Mouse (Mus musculus) MEL (cell line): ENCODE measurements at regions not wholly inside any gene's neighbourhood (a gene's known extent, or its start where the extent isn't known, plus 50 kb on each side); places are given as distances from the start of the nearest gene placed in this dataset.

ENCODE experiments used
- DNase-seq: peaks from one replicate; pipeline ENCODE4 v3.0.0; 2011; ENCODE audit warnings: low read depth, low spot score
- H3K27ac ChIP-seq: 2 replicates; pipeline ENCODE4 v1.5.1; 2012; ENCODE audit warnings: low read depth, mild to moderate bottlenecking, control low read depth, low read length, moderate library complexity; ENCODE audit not compliant: control insufficient read depth
- H3K27me3 ChIP-seq, 2 experiments: fragments of 150-350 bp in 1 of 2; sonication (generic) in 1 of 2; 2 replicates each; pipeline ENCODE4 v1.6.1; 2012; ENCODE audit warnings: low read length in 2 of 2, mild to moderate bottlenecking in 2 of 2, improper control_type of control experiment in 1 of 2, moderate library complexity in 1 of 2; ENCODE audit not compliant: insufficient read depth in 2 of 2, control insufficient read depth in 1 of 2
- H3K36me3 ChIP-seq, 2 experiments: 2 replicates each; pipeline ENCODE4 v1.6.1; 2012 to 2014; ENCODE audit warnings: low read length in 2 of 2, improper control_type of control experiment in 1 of 2, inconsistent platforms in 1 of 2, mild to moderate bottlenecking in 1 of 2; ENCODE audit not compliant: insufficient read depth in 2 of 2, control insufficient read depth in 1 of 2
- H3K4me1 ChIP-seq, 2 experiments: fragments of 150-350 bp in 1 of 2; sonication (generic) in 1 of 2; 2 replicates each; pipeline ENCODE4 v1.6.1; 2012; ENCODE audit warnings: low read length in 2 of 2, improper control_type of control experiment in 1 of 2, mild to moderate bottlenecking in 1 of 2; ENCODE audit not compliant: insufficient read depth in 2 of 2, control insufficient read depth in 1 of 2
- H3K4me3 ChIP-seq, 2 experiments: fragments of 150-350 bp in 1 of 2; sonication (generic) in 1 of 2; 2 replicates each; pipeline ENCODE4 v1.5.1; 2012; ENCODE audit warnings: low read depth in 2 of 2, low read length in 2 of 2, mild to moderate bottlenecking in 2 of 2, moderate library complexity in 2 of 2, control low read depth in 1 of 2, improper control_type of control experiment in 1 of 2; ENCODE audit not compliant: control insufficient read depth in 1 of 2, insufficient read depth in 1 of 2
- H3K79me2 ChIP-seq: 2 replicates; pipeline ENCODE4 v1.6.1; 2012; ENCODE audit warnings: mild to moderate bottlenecking, low read length, moderate library complexity; ENCODE audit not compliant: control insufficient read depth, poor library complexity, insufficient read depth
- H3K9ac ChIP-seq: 2 replicates; pipeline ENCODE4 v1.6.1; 2012; ENCODE audit warnings: low read depth, mild to moderate bottlenecking, control low read depth, low read length, moderate library complexity; ENCODE audit not compliant: control insufficient read depth, poor library complexity, severe bottlenecking
- H3K9me3 ChIP-seq: fragments of 150-350 bp; sonication (generic); replicated peaks from 2 replicates; pipeline ENCODE4 v1.6.1; 2012; ENCODE audit warnings: mild to moderate bottlenecking, low read length, improper control_type of control experiment, moderate library complexity; ENCODE audit not compliant: insufficient read depth
- BHLHE40 ChIP-seq: IDR thresholded peaks from 2 replicates; pipeline ENCODE4 v1.6.1; 2012; ENCODE audit warnings: low read depth, mild to moderate bottlenecking, inconsistent platforms, low read length, improper control_type of control experiment, borderline replicate concordance
- CHD1 ChIP-seq: IDR thresholded peaks from 2 replicates; pipeline ENCODE4 v1.6.1; 2012; ENCODE audit warnings: low read depth, mild to moderate bottlenecking, inconsistent platforms, low read length, improper control_type of control experiment
- ELF1 ChIP-seq: IDR thresholded peaks from 2 replicates; pipeline ENCODE4 v1.6.1; 2014; ENCODE audit warnings: low read depth, mild to moderate bottlenecking, inconsistent platforms, low read length, improper control_type of control experiment, moderate library complexity
- EP300 ChIP-seq, 2 experiments: IDR thresholded peaks; 2 replicates each; pipeline ENCODE4 v1.6.1; 2011; ENCODE audit warnings: improper control_type of control experiment in 2 of 2, low read length in 2 of 2, low read depth in 1 of 2, mild to moderate bottlenecking in 1 of 2
- GABPA ChIP-seq: IDR thresholded peaks from 2 replicates; pipeline ENCODE4 v1.6.1; 2012; ENCODE audit warnings: low read depth, mild to moderate bottlenecking, inconsistent platforms, low read length, improper control_type of control experiment, moderate library complexity
- GATA1 ChIP-seq: IDR thresholded peaks from 2 replicates; pipeline ENCODE4 v1.6.1; 2011; ENCODE audit warnings: low read depth, low read length, improper control_type of control experiment
- HCFC1 ChIP-seq: IDR thresholded peaks from 2 replicates; pipeline ENCODE4 v1.6.1; 2012; ENCODE audit warnings: low read depth, mild to moderate bottlenecking, inconsistent platforms, low read length, improper control_type of control experiment, moderate library complexity
- JUND ChIP-seq: IDR thresholded peaks from 2 replicates; pipeline ENCODE4 v1.6.1; 2011; ENCODE audit warnings: low read depth, mild to moderate bottlenecking, improper control_type of control experiment, low read length
- MAX ChIP-seq: IDR thresholded peaks from 2 replicates; pipeline ENCODE4 v1.6.1; 2011; ENCODE audit warnings: low read length, improper control_type of control experiment
- MAZ ChIP-seq: IDR thresholded peaks from 2 replicates; pipeline ENCODE4 v1.6.1; 2012; ENCODE audit warnings: low read depth, mild to moderate bottlenecking, inconsistent platforms, low read length, improper control_type of control experiment
- MEF2A ChIP-seq: IDR thresholded peaks from 2 replicates; pipeline ENCODE4 v1.6.1; 2014; ENCODE audit warnings: low read depth, mild to moderate bottlenecking, inconsistent platforms, low read length, improper control_type of control experiment; ENCODE audit not compliant: poor library complexity, insufficient replicate concordance, severe bottlenecking; ENCODE audit errors: extremely low read depth
- MYB ChIP-seq: IDR thresholded peaks from 2 replicates; pipeline ENCODE4 v1.6.1; 2011; ENCODE audit warnings: mild to moderate bottlenecking, low read depth, low read length, improper control_type of control experiment
- MYC ChIP-seq: IDR thresholded peaks from 2 replicates; pipeline ENCODE4 v1.6.1; 2011; ENCODE audit warnings: low read depth, mild to moderate bottlenecking, low read length, improper control_type of control experiment, moderate library complexity
- NELFE ChIP-seq: IDR thresholded peaks from 2 replicates; pipeline ENCODE4 v1.6.1; 2011; ENCODE audit warnings: low read depth, low read length, improper control_type of control experiment
- NRF1 ChIP-seq: IDR thresholded peaks from 2 replicates; pipeline ENCODE4 v1.6.1; 2014; ENCODE audit warnings: low read depth, mild to moderate bottlenecking, inconsistent platforms, low read length, improper control_type of control experiment, moderate library complexity; ENCODE audit not compliant: poor library complexity, insufficient read depth, severe bottlenecking
- POLR2A ChIP-seq, 2 experiments: IDR thresholded peaks; 2 replicates each; pipeline ENCODE4 v1.6.1; 2011 to 2012; ENCODE audit warnings: low read length in 2 of 2, mild to moderate bottlenecking in 2 of 2, control low read depth in 1 of 2, improper control_type of control experiment in 1 of 2, low read depth in 1 of 2, moderate library complexity in 1 of 2; ENCODE audit not compliant: control insufficient read depth in 1 of 2, insufficient read depth in 1 of 2, poor library complexity in 1 of 2
- POLR2AphosphoS5 ChIP-seq: IDR thresholded peaks from 2 replicates; pipeline ENCODE4 v1.6.1; 2012; ENCODE audit warnings: low read depth, borderline replicate concordance, mild to moderate bottlenecking, inconsistent platforms, low read length, moderate library complexity, mixed read lengths
- RAD21 ChIP-seq: IDR thresholded peaks from 2 replicates; pipeline ENCODE4 v1.6.1; 2011; ENCODE audit warnings: mild to moderate bottlenecking, low read depth, low read length, improper control_type of control experiment
- RCOR1 ChIP-seq: IDR thresholded peaks from 2 replicates; pipeline ENCODE4 v1.6.1; 2012; ENCODE audit warnings: low read depth, mild to moderate bottlenecking, inconsistent platforms, low read length, improper control_type of control experiment
- SIN3A ChIP-seq: IDR thresholded peaks from 2 replicates; pipeline ENCODE4 v1.6.1; 2012; ENCODE audit warnings: low read length, improper control_type of control experiment, inconsistent platforms
- SMC3 ChIP-seq: IDR thresholded peaks from 2 replicates; pipeline ENCODE4 v1.6.1; 2011; ENCODE audit warnings: low read depth, low read length, improper control_type of control experiment
- TBP ChIP-seq: IDR thresholded peaks from 2 replicates; pipeline ENCODE4 v1.8.0; 2011; ENCODE audit warnings: low read depth, low read length, improper control_type of control experiment
- UBTF ChIP-seq: IDR thresholded peaks from 2 replicates; pipeline ENCODE4 v1.6.1; 2012; ENCODE audit warnings: low read depth, mild to moderate bottlenecking, inconsistent platforms, low read length, improper control_type of control experiment, moderate library complexity, borderline replicate concordance; ENCODE audit not compliant: insufficient read depth
- ZKSCAN1 ChIP-seq: IDR thresholded peaks from 2 replicates; pipeline ENCODE4 v1.6.1; 2012; ENCODE audit warnings: low read depth, mild to moderate bottlenecking, inconsistent platforms, low read length, improper control_type of control experiment, moderate library complexity
- ZMIZ1 ChIP-seq: IDR thresholded peaks from 2 replicates; pipeline ENCODE4 v1.6.1; 2012; ENCODE audit warnings: low read depth, mild to moderate bottlenecking, inconsistent platforms, low read length, improper control_type of control experiment, moderate library complexity
- ZNF384 ChIP-seq: IDR thresholded peaks from 2 replicates; pipeline ENCODE4 v1.6.1; 2012; ENCODE audit warnings: low read depth, mild to moderate bottlenecking, inconsistent platforms, low read length, improper control_type of control experiment

DNA sequence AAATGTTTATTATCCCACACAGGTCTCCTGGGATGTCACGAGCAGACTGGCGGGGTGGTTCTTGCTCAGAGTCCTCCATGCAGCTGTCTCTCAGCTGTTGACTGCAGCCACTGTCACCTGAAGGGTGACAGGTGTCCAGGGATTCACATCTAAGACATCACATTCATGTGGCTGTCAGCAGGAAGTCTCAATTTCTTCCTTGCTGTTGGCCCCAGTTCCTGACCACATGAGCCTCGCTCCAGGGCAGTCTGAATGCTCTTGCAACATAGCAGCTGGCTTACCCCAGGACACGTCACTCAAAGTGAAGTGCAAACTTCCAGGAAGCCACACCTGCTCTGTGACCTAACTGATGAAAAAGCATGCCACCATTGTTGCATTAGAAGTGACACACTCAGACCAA is 402.5 kb downstream of the Sorl1 start:
- no peaks in the 10 kb centered on the region for H3K4me1 ChIP-seq
- TF ChIP-seq GABPA (no peak), MEF2A (no peak), ZMIZ1 (no peak), MYB (no peak), POLR2A (IDR thresholded peaks at IDR 0.05; ENCODE audit: control insufficient read depth in 1 of 2, insufficient read depth in 1 of 2, low read depth in 1 of 2, low read length in 2 of 2, poor library complexity in 1 of 2) (no peak), UBTF (no peak), HCFC1 (no peak), BHLHE40 (no peak), TBP (no peak), NRF1 (no peak), SMC3 (no peak)
- TF ChIP-seq, all 39 proteins: peak for 0
- no peaks in the 10 kb centered on the region for H3K27me3 ChIP-seq
- no peaks in the 10 kb centered on the region for H3K36me3 ChIP-seq
- H3K9me3 ChIP-seq, result no peaks in the 10 kb centered on the region
- no peak for DNase-seq
- H3K9ac ChIP-seq, result no peak overlapping the region
- H3K4me3 ChIP-seq, result no peak overlapping the region
- no peaks in the 10 kb centered on the region for H3K79me2 ChIP-seq
- no peak overlapping the region for H3K27ac ChIP-seq

- H3K36me3 ChIP-seq, result no peaks in the 10 kb centered on the region
- no peak overlapping the region for H3K9ac ChIP-seq
- no peak overlapping the region for H3K4me3 ChIP-seq
- TF ChIP-seq JUND (no peak), HCFC1 (no peak), CHD1 (no peak), GATA1 (no peak), RCOR1 (no peak), EP300 (IDR thresholded peaks at IDR 0.05; ENCODE audit: low read depth in 1 of 2, low read length in 2 of 2) (no peak), SMC3 (no peak), TBP (no peak), ELF1 (no peak), RAD21 (no peak), SIN3A (no peak), NRF1 (no peak), MAZ (no peak), MYC (no peak), ZNF384 (no peak), NELFE (no peak), ZKSCAN1 (no peak), POLR2AphosphoS5 (no peak), MAX (no peak)
- TF ChIP-seq, all 39 proteins: peak for 0
- Histone ChIP-seq H3K9me3 (no peaks in the 10 kb centered on the region), H3K79me2 (no peaks in the 10 kb centered on the region), H3K27ac (no peak overlapping the region), H3K4me1 (no peaks in the 10 kb centered on the region), H3K27me3 (no peaks in the 10 kb centered on the region)
- no peak for DNase-seq
Observed at GRCm38 (mm10) chr9:41715231-41715630, 408.9 kb downstream of the Sorl1 start.
